Mouse (Mus musculus): ENCODE measurements around the gene Cela1. TPM values are rescaled to one million over a fixed set of nuclear protein-coding genes. Genes with fewer than 3 reads are reported as not detected.

Cela1 gene
- total RNA-seq, 4 experiments from 2014 or later = 1.1 to 2.0 (median 1.5) TPM

- no peak for DNase-seq (ENCODE audit: low spot score)
Measured at GRCm38 (mm10) chr15:100636700-100637501, 50.8 kb downstream of the Cela1 start, which contains the start of gene Smagp. Gene Smagp (minus strand): TSS chr15:100636940.

- no peak for DNase-seq (ENCODE audit: low spot score)
Measured at GRCm38 (mm10) chr15:100635851-100636645, 51.7 kb downstream of the Cela1 start.

GRCm38 (mm10) chr15:100635239-100635638, 52.5 kb downstream of the Cela1 start:
- DNase-seq (ENCODE audit: low spot score) = no peak

GRCm38 (mm10) chr15:100633341-100633740, 54.4 kb downstream of the Cela1 start:
- no peak for DNase-seq (ENCODE audit: low spot score)

GRCm38 (mm10) chr15:100632323-100632722, 55.4 kb downstream of the Cela1 start:
- no peak for DNase-seq (ENCODE audit: low spot score)

GRCm38 (mm10) chr15:100631454-100632170, 56.1 kb downstream of the Cela1 start:
- no peak for DNase-seq (ENCODE audit: low spot score)

- no peak for DNase-seq (ENCODE audit: low spot score)
Measured at GRCm38 (mm10) chr15:100630126-100630525, 57.6 kb downstream of the Cela1 start.

GRCm38 (mm10) chr15:100628797-100629196, 58.9 kb downstream of the Cela1 start:
- no peak for DNase-seq (ENCODE audit: low spot score)

GRCm38 (mm10) chr15:100627774-100628370, 59.8 kb downstream of the Cela1 start:
- DNase-seq (ENCODE audit: low spot score) = no peak

- DNase-seq (ENCODE audit: low spot score) = no peak
Measured at GRCm38 (mm10) chr15:100627287-100627686, 60.4 kb downstream of the Cela1 start.

- no peak for DNase-seq (ENCODE audit: low spot score)
Measured at GRCm38 (mm10) chr15:100624435-100624834, 63.3 kb downstream of the Cela1 start.

Small RNA genes lying within 50 kb of the gene (microRNA-seq; reads per million reads assigned to microRNA genes)
- not detected for gene Mir6961

Other genes starting within 250 kb of the Cela1 start
- 10 to 100 TPM; 11.2 to 14.0 (median 11.8) TPM for gene Letmd1, start 218.9 kb downstream of the Cela1 start, total RNA-seq (2022)
- gene Csrnp2, start 192.4 kb downstream of the Cela1 start, total RNA-seq (2022) = 1 to 10 TPM; 2.4 to 3.1 (median 2.7) TPM
- 10 to 100 TPM; 14.3 to 17.3 (median 15.6) TPM for gene Tfcp2, start 135.9 kb downstream of the Cela1 start, total RNA-seq (2022)
- 10 to 100 TPM; 11.1 to 17.3 (median 13.8) TPM for gene Pou6f1, start 87.9 kb downstream of the Cela1 start, total RNA-seq (2022)
- gene Dazap2, start 72.6 kb downstream of the Cela1 start, total RNA-seq (2022) = 100 to 1,000 TPM; 170 to 189 (median 183) TPM
- 10 to 100 TPM; 10.9 to 20.2 (median 11.9) TPM for gene Smagp, start 51.0 kb downstream of the Cela1 start, total RNA-seq (2022)
- 1 to 10 TPM in 2 of 4 experiments, under 1 TPM in 2; 0.84 to 2.6 (median 1.1) TPM for gene Bin2, start 18.4 kb downstream of the Cela1 start, total RNA-seq (2022)
- under 1 TPM; 0.54 to 0.86 (median 0.64) TPM for gene Galnt6, start 41.5 kb upstream of the Cela1 start, total RNA-seq (2022)
- 1 to 10 TPM; 1.9 to 4.3 (median 2.8) TPM for gene Slc4a8, start 73.8 kb upstream of the Cela1 start, total RNA-seq (2022)
- 1 to 10 TPM in 1 of 4 experiments, under 1 TPM in 2, not detected in 1; 0.41 to 1.2 (median 0.55) TPM for gene Scn8a, start 181.9 kb upstream of the Cela1 start, total RNA-seq (2022)